Mouse (Mus musculus) heart, postnatal 4 days (tissue): ENCODE measurements around the gene 2310011J03Rik. TPM values are rescaled to one million over a fixed set of nuclear protein-coding genes. Genes with fewer than 3 reads are reported as not detected.

Experiments used
- DNase-seq: peaks from one replicate; pipeline ENCODE4 v3.0.0; 2021
- microRNA-seq, 2 experiments: library from miRNA; unstranded; fragments of <30 nt; microRNA quantifications; one replicate each; pipeline ENCODE4 v1.2.0; 2021 to 2022
- total RNA-seq, 2 experiments: library from RNA; stranded (reverse); gene quantifications; 2 replicates each; pipeline ENCODE4 v1.2.3; 2021

2310011J03Rik gene
- total RNA-seq, 2 experiments from 2014 or later = 16.9 TPM

GRCm38 (mm10) chr10:80292251-80293146 is 27.8 kb downstream of the 2310011J03Rik start, which contains the start of gene Rps15:
Gene Rps15 (plus strand): TSS chr10:80292453.
- peak; percentile 97 for DNase-seq

GRCm38 (mm10) chr10:80288657-80289056 is 31.7 kb downstream of the 2310011J03Rik start:
- no peak for DNase-seq

DNA sequence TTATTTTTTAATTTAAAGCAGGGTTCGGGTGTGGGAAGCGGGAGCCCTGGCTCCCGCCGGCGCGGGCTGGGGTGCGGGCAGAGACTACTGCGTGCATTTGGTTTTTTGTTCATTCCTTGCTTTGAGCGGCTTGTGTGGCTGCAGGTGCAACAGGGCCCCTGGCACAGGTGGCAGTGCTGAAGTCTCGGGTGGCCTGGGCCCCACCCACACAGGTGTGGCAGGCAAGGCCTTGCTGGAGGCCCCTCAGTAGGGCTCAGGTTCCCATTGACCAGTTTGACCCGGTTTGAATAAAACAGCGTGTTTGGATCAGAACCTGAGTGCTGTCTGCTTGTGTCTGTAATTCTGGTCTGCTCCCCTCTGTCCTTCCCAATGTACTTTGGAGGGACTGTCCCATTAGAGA is 32.2 kb downstream of the 2310011J03Rik start:
- no peak for DNase-seq

DNA sequence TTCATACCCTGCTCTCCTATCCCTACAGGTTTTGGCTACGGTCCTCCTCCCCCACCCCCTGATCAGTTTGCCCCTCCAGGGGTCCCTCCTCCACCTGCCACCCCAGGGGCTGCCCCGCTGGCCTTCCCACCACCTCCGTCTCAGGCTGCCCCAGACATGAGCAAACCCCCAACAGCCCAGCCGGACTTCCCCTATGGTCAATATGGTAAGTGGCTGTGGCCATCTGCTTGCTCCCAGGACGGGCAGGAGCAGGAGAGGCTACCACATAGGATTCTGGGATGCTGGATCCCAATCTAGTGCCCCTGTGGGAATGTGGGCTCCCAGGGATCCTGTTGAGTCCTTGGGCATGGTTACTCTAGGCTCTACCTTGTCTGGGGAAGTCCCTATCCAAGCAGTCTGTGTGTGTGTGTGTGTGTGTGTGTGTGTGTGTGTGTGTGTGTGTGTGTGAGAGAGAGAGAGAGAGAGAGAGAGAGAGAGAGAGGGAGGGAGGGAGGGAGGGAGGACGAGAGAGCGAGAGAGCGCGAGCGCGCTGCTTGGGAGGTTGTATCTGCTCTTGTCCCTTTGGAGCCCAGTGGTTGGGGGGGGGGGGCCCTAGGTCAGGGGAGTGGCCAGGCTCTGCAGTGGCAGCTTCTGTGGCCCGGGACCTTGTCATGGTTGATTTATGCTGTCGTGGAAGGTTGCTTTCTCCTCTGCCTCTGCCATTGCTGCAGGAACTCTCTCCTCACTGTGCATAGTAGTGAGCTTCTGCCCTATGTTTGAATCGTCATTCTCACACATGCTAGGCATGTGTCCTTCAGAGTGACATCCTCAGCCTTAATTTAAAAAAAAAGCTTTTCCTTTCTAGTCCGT is 34.9 kb downstream of the 2310011J03Rik start:
- no peak for DNase-seq

- DNase-seq = no peak
Measured at GRCm38 (mm10) chr10:80282481-80283441, 37.6 kb downstream of the 2310011J03Rik start.

DNA sequence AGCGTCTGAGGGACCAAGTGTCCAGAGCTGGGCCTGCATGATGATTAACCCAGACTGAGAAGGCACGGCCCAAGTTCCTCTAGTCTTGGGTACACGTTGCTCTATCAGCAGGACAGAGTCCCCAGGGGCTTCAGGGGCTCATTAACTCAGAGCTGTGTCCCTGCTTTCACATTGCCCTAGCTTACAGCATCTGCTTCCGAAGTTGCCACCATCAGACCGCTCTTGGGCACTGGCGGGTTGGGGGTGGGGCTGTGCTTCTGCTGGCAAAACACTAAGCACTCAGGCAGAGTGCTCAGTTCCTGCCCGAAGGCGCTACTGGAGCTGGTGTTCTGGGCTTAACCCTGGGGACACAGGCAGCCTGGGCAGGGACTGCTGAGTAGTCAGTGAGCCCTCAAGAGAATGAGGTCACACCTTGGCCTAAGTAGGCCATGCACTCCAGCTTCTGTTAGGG is 38.4 kb downstream of the 2310011J03Rik start:
- DNase-seq = peak; percentile 54

GRCm38 (mm10) chr10:80281304-80281703 is 39.0 kb downstream of the 2310011J03Rik start:
- peak; percentile 63 for DNase-seq

GRCm38 (mm10) chr10:80279273-80279672 is 41.1 kb downstream of the 2310011J03Rik start:
- DNase-seq = no peak

GRCm38 (mm10) chr10:80278390-80278789 is 41.9 kb downstream of the 2310011J03Rik start:
- no peak for DNase-seq

GRCm38 (mm10) chr10:80276238-80276637 is 44.1 kb downstream of the 2310011J03Rik start:
- DNase-seq = no peak

DNA sequence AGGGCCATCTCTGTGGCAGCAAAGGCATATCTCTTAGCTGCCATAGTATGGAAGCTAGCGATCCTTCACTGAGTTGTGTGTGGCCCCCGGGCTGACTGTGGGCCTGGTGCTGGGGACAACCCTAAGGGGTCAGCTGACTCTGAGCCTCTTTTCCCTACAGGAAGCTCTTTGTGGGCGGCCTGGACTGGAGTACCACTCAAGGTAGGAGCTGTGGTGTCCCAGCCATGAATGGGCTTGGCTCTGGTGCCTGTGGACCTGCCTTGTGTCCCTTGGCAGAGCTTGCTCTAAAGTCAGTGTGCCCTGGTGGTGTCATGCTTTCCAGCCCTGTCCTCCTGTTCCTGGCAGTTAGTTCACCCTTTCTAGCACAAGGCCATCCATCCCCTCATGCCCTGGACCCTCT is 46.5 kb downstream of the 2310011J03Rik start:
- no peak for DNase-seq

DNA sequence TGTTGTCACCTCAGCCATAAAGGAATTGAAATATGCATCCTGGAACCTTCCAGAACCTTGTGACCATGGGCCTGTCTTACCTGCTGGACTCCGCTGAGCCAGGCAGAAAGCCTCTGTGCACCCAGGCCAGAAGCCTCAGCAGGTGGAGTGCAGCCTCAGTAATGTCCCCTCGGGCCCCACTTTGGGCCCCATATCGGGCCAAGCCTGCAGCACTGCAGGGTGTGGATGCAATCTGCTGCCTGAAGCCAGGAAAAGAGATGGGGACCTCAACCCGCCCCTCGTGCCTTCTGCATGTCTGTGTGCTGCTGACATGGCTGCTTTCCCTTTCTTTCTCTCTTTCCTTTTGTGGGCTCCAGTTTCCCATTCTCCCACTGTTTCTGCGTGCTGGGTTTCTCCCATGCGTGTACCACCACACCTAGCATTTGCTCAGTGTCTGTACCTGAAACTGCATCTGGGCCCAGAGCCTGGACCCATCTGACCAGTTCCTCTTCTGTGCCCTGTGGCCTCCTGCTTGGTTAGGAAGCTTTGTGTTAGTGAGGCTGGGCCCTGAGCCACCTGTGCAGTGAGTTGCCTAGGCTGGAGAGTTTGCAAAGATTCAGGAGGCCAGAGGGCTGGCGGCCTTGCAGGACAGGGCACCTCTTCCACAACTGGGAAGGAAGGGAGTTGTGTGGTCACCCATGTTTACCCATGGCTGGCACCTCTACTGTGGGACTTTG is 48.3 kb downstream of the 2310011J03Rik start:
- DNase-seq = no peak

DNA sequence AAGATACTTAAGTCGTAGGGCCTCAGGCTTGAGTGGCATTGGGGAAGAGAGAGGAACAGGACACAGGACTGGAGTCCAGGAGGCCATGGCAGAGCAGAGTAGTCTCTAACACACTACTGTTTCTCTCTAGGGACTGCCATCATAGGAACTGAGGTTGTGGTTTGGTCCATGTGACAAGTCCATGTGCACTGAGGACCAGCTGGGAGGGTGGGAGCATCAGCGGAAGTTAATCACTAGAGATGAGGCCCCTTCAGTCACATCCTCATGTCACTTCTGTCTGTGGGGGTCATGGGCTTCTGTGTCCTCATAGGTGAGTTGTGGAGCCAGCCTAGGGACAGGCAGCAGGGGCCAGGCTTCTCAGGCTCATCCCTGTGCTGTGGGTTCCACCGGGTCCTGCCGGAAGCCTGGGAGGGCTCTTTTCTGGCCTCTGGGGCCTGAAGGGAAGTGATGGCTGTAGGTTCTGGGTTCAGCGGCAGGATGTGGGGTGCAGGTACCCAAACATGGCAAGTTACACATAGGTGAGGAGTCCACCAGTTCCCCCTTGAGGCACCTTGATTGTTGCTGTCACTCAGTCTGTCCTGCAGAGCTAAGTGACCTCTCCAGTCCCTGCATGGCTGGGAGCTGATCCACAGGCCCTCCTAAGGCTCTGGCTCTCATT is 49.0 kb downstream of the 2310011J03Rik start:
- DNase-seq = no peak

GRCm38 (mm10) chr10:80270734-80271181 is 49.6 kb downstream of the 2310011J03Rik start:
- no peak for DNase-seq

- no peak for DNase-seq
Measured at GRCm38 (mm10) chr10:80270099-80270498, 50.2 kb downstream of the 2310011J03Rik start.

Small RNA genes lying within 50 kb of the gene (microRNA-seq; reads per million reads assigned to microRNA genes)
- 0.61 to 2.1 reads per million in 2 experiments for gene Mir6911

Other genes with a start within 250 kb of the 2310011J03Rik start
- 10 to 100 TPM; 19.0 to 19.4 TPM for gene Sbno2, start 215.0 kb downstream of the 2310011J03Rik start, total RNA-seq
- 10 to 100 TPM; 98.7 to 99.9 TPM for gene Stk11, start 204.7 kb downstream of the 2310011J03Rik start, total RNA-seq
- gene Atp5d, start 181.9 kb downstream of the 2310011J03Rik start, total RNA-seq = 1,000 to 10,000 TPM in 1 of 2 experiments, 100 to 1,000 TPM in 1; 966 to 1,003 TPM
- gene Cbarp, start 179.7 kb downstream of the 2310011J03Rik start, total RNA-seq = 1 to 10 TPM; 3.7 to 5.1 TPM
- gene Midn, start 172.3 kb downstream of the 2310011J03Rik start, total RNA-seq = 100 to 1,000 TPM; 145 to 163 TPM
- 100 to 1,000 TPM; 163 to 193 TPM for gene Cirbp, start 154.6 kb downstream of the 2310011J03Rik start, total RNA-seq
- 1 to 10 TPM; 1.9 to 4.9 TPM for gene 1600002K03Rik, start 147.6 kb downstream of the 2310011J03Rik start, total RNA-seq
- 1 to 10 TPM; 2.8 to 2.9 TPM for gene Efna2, start 141.1 kb downstream of the 2310011J03Rik start, total RNA-seq
- gene Mum1, start 94.1 kb downstream of the 2310011J03Rik start, total RNA-seq = 10 to 100 TPM; 22.8 to 26.7 TPM
- 100 to 1,000 TPM; 480 to 520 TPM for gene Ndufs7, start 71.4 kb downstream of the 2310011J03Rik start, total RNA-seq
- gene Gamt, start 59.5 kb downstream of the 2310011J03Rik start, total RNA-seq = 10 to 100 TPM; 18.5 to 23.4 TPM
- 100 to 1,000 TPM; 131 to 140 TPM for gene Dazap1, start 59.1 kb downstream of the 2310011J03Rik start, total RNA-seq
- 1,000 to 10,000 TPM in 1 of 2 experiments, 100 to 1,000 TPM in 1; 949 to 1,003 TPM for gene Rps15, start 28.1 kb downstream of the 2310011J03Rik start, total RNA-seq
- 1 to 10 TPM; 6.0 to 6.2 TPM for gene Apc2, start 24.6 kb downstream of the 2310011J03Rik start, total RNA-seq
- 1 to 10 TPM; 1.3 to 2.0 TPM for gene Pcsk4, start 9.0 kb upstream of the 2310011J03Rik start, total RNA-seq
- gene Reep6, start 9.4 kb upstream of the 2310011J03Rik start, total RNA-seq = 1 to 10 TPM; 1.6 to 1.8 TPM
- 10 to 100 TPM; 32.8 to 34.2 TPM for gene Adamtsl5, start 27.9 kb upstream of the 2310011J03Rik start, total RNA-seq
- gene Plk5, start 35.9 kb upstream of the 2310011J03Rik start, total RNA-seq = not detected
- 10 to 100 TPM; 20.2 to 22.2 TPM for gene Mex3d, start 67.1 kb upstream of the 2310011J03Rik start, total RNA-seq
- 100 to 1,000 TPM; 137 to 140 TPM for gene Mbd3, start 79.0 kb upstream of the 2310011J03Rik start, total RNA-seq
- gene Uqcr11, start 86.3 kb upstream of the 2310011J03Rik start, total RNA-seq = 1,000 to 10,000 TPM; 1,257 to 1,372 TPM
- 10 to 100 TPM; 58.6 to 60.1 TPM for gene Tcf3, start 113.1 kb upstream of the 2310011J03Rik start, total RNA-seq
- under 1 TPM in 1 of 2 experiments, not detected in 1; 0.05 TPM for gene Onecut3, start 174.3 kb upstream of the 2310011J03Rik start, total RNA-seq
- not detected for gene Atp8b3, start 218.6 kb upstream of the 2310011J03Rik start, total RNA-seq
- gene Rexo1, start 241.0 kb upstream of the 2310011J03Rik start, total RNA-seq = 10 to 100 TPM; 22.4 to 26.2 TPM